Mouse (Mus musculus) cortical plate, adult 2 months (tissue): Measurements from ENCODE around the gene Lpin3. TPM values are rescaled to one million over a fixed set of nuclear protein-coding genes. Genes with fewer than 3 reads are reported as not detected.

Experiments
- H3K27ac ChIP-seq: fragments of 200-500 bp; 2 replicates; pipeline ENCODE4 v1.5.1; 2012; ENCODE audit warnings: low read length, control low read depth, inconsistent platforms; ENCODE audit not compliant: insufficient read depth
- H3K4me1 ChIP-seq: fragments of 200-500 bp; 2 replicates; pipeline ENCODE4 v1.6.1; 2011; ENCODE audit warnings: low read length; ENCODE audit not compliant: control insufficient read depth, insufficient read depth
- H3K4me3 ChIP-seq: fragments of 200-500 bp; 2 replicates; pipeline ENCODE4 v1.5.1; 2011; ENCODE audit warnings: mild to moderate bottlenecking, low read length, control low read depth; ENCODE audit not compliant: insufficient read depth
- CTCF ChIP-seq: fragments of 200-500 bp; IDR thresholded peaks from 2 replicates; pipeline ENCODE4 v1.5.1; 2011; ENCODE audit warnings: mild to moderate bottlenecking, control low read depth, low read length; ENCODE audit not compliant: insufficient read depth; ENCODE audit errors: extremely low read depth
- POLR2A ChIP-seq: fragments of 200-500 bp; IDR thresholded peaks from 2 replicates; pipeline ENCODE4 v1.6.1; 2011; ENCODE audit warnings: mild to moderate bottlenecking, low read length, control low read depth; ENCODE audit not compliant: insufficient read depth; ENCODE audit errors: extremely low read depth
- polyA plus RNA-seq: library from polyadenylated mRNA; depleted of rRNA; stranded (reverse); fragments of >200 nt; gene quantifications from 2 replicates; pipeline ENCODE4 v1.2.3, GENCODE M21; 2012; rRNA removed

Gene Lpin3
- polyA plus RNA-seq, 1 experiment: 1.3 TPM

GRCm38 (mm10) chr2:160951595-160951994, 71.1 kb downstream of the Lpin3 start:
- Histone ChIP-seq H3K27ac (no peak overlapping the region), H3K4me3 (no peak overlapping the region), H3K4me1 (peaks cover 10% of the 10 kb centered on the region)
- TF ChIP-seq CTCF (no peak), POLR2A (no peak)

DNA sequence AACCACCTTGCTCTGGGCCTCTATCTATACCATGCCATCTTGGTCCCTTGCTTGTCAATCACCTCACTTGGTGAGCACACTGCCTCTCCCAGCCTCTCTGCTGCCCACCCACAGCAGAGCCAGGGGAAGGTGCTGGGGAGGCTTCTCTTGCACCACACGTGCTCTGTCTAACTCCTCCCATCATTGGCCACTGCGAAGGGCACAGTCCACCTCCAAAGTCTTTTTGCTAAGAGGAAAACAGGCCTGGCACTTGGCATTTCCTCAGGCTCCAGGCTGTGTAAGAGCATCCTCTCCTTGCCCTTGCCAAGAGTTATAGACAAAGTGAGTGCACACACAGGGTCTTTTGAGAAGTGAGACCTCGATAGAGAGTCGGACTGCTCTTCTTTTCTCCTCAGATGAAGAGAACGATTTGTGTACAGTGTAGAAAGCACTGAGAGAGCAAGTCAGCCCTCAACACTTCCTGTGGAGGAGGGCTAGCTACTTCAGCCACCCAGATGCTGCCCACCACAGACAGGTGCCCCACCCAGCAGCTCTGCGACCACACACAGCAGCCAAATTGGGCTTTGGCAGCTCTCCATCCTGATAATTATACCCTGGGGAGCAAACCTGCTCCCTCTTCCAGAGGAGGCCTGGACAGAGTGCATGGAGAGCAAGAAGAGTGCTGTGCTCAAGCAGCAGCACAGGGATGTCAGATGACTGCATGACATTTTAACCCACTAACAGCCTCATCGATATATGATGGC, 72.8 kb downstream of the Lpin3 start:
- Histone ChIP-seq H3K27ac (no peak overlapping the region), H3K4me3 (no peak overlapping the region), H3K4me1 (peaks cover 10% of the 10 kb centered on the region)
- TF ChIP-seq POLR2A (no peak), CTCF (no peak)

- H3K27ac ChIP-seq: peak overlapping the region; percentile 13; the same call in 1 of the 2 replicates
- TF ChIP-seq CTCF (no peak), POLR2A (no peak)
- no peak overlapping the region for H3K4me3 ChIP-seq
- peaks cover 10% of the 10 kb centered on the region for H3K4me1 ChIP-seq
Measured at GRCm38 (mm10) chr2:160954541-160954940, 74.1 kb downstream of the Lpin3 start.

DNA sequence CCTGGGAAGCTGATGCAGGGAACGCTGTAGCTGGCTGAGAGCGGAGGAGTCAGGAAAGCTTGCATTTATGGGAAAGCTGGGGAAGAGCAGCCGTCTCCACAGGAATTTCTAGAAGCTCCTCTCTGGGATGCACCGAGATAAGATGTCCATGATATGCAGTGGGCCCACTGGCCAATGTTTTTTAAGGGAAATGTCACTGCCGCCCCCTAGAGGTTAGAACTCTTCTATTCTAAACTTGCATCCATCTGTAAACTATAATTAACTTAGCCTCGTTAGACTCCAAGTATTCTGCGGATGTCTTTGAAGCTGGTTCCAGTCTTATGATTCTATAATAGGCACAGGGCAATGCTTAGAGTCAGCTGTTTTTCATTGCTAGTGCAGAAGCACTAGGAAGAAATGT, 74.9 kb downstream of the Lpin3 start:
- TF ChIP-seq POLR2A (no peak), CTCF (no peak; the same call in 1 of the 2 replicates)
- H3K4me3 ChIP-seq: no peak overlapping the region
- peaks cover 10% of the 10 kb centered on the region for H3K4me1 ChIP-seq
- 0 out of 2 replicates have a peak overlapping the region, but pooled peaks have one; percentile 13 for H3K27ac ChIP-seq

Other genes with a start within 250 kb of the Lpin3 start
- 26.4 and 27.8 TPM in 2 replicates for gene Top1, start 234.8 kb upstream of the Lpin3 start, polyA plus RNA-seq
- 78.5 and 94.8 TPM in 2 replicates for gene Plcg1, start 149.4 kb upstream of the Lpin3 start, polyA plus RNA-seq
- gene Zhx3, start 7.7 kb upstream of the Lpin3 start, polyA plus RNA-seq: 19.8 and 22.3 TPM in 2 replicates
- gene Emilin3, start 31.7 kb downstream of the Lpin3 start, polyA plus RNA-seq: 0.10 and 0.21 TPM in 2 replicates
- gene Chd6, start 228.4 kb downstream of the Lpin3 start, polyA plus RNA-seq: 25.5 and 26.7 TPM in 2 replicates